Mouse (Mus musculus) liver, embryonic 14.5 days (tissue): ENCODE measurements around the gene Aqp1.

Source experiments
- CTCF ChIP-seq: IDR thresholded peaks from 2 replicates; pipeline ENCODE4 v1.5.1; 2016; ENCODE audit warnings: antibody characterized with exemption, low read depth, control low read depth
- EP300 ChIP-seq: IDR thresholded peaks from 2 replicates; pipeline ENCODE4 v1.6.1; 2016; ENCODE audit warnings: antibody characterized with exemption, low read depth

DNA sequence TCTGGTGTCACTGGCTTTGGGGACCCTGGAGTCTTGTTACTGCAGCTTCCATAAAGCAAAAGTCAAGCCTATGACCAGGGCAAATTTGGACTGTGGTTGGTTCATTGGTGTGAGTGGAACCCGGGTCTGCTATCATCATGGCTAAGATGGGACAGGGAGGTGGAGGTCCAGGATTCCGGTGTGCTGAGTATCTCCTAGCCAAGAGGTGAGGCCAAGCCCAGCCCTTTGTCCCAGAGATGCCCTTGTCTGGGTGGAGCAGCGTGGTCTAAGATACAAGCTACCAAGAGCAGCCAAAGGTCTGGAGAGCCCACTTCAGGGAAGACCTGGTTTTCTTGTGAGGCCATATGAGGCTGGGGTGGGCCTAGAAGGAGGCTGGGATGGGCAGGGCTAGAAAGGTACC is 17.6 kb upstream of the Aqp1 start:
- TF ChIP-seq EP300 (no peak), CTCF (no peak)
